Mouse (Mus musculus): ENCODE measurements around the gene Rnf34.

DNA sequence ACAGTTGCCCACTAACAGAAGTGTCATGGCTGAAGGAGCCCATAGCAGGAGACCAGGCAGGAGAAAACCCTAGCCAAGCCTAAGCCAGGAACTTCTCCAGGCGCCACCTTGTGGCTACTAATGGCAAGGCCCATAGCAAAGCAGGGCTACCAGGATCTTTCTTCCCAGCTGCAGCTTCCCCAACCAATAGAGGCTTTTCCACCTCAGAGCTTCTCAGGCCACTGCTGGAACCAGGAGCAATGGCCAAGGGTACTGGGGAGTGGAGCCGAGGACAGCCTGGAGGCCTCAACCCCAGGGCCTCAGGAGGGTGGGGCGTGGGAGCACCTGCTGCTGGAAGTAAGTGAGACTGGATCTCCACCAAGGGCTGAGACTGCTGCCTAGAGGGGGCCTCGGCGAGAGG is 31.5 kb downstream of the Rnf34 start:
- TF ChIP-seq POLR2A (IDR thresholded peaks at IDR 0.05; ENCODE audit: low read depth, low read length), result no peak
- peak; percentile 83 for TF ChIP-seq CTCF (conservative IDR thresholded peaks at IDR 0.05; ENCODE audit: insufficient read depth, insufficient read length, low read depth, low read length)
